Mouse (Mus musculus) heart, postnatal 0 days (tissue): ENCODE measurements at regions not wholly inside any gene's neighbourhood (a gene's known extent, or its start where the extent isn't known, plus 50 kb on each side); places are given as distances from the start of the nearest gene placed in this dataset.

Experiments used
- ATAC-seq: fragments of 200-750 bp; cut with Nextera tagmentation; 2 replicates; pipeline ENCODE4 v1.8.0; 2017; ENCODE audit warnings: low read depth, moderate number of reproducible peaks, moderate library complexity; ENCODE audit not compliant: insufficient read depth
- DNase-seq: peaks from one replicate; pipeline ENCODE4 v3.0.0-alpha.2; 2016; ENCODE audit warnings: low spot score
- H3K27ac ChIP-seq: fragments of 300-500 bp; sonication (generic); 2 replicates; pipeline ENCODE4 v1.5.1; 2014; ENCODE audit warnings: low read depth, mild to moderate bottlenecking
- H3K27me3 ChIP-seq: fragments of 300-500 bp; sonication (generic); 2 replicates; pipeline ENCODE4 v1.6.1; 2014; ENCODE audit warnings: low read length, mixed read lengths; ENCODE audit not compliant: control insufficient read depth, insufficient read depth
- H3K36me3 ChIP-seq: fragments of 300-500 bp; sonication (generic); replicated peaks from 2 replicates; pipeline ENCODE4 v1.6.1; 2014; ENCODE audit warnings: low read length, mixed read lengths; ENCODE audit not compliant: control insufficient read depth, insufficient read depth
- H3K4me1 ChIP-seq: fragments of 300-500 bp; sonication (generic); 2 replicates; pipeline ENCODE4 v1.6.1; 2014; ENCODE audit warnings: antibody characterized with exemption; ENCODE audit not compliant: control insufficient read depth, insufficient read depth
- H3K4me2 ChIP-seq: fragments of 300-500 bp; sonication (generic); 2 replicates; pipeline ENCODE4 v1.6.1; 2014; ENCODE audit warnings: low read depth, mild to moderate bottlenecking, low read length, moderate library complexity
- H3K4me3 ChIP-seq: fragments of 300-500 bp; sonication (generic); 2 replicates; pipeline ENCODE4 v1.5.1; 2014; ENCODE audit warnings: low read depth, low read length
- H3K9ac ChIP-seq: fragments of 300-500 bp; sonication (generic); replicated peaks from 2 replicates; pipeline ENCODE4 v1.6.1; 2014; ENCODE audit warnings: low read depth, low read length, mixed read lengths
- H3K9me3 ChIP-seq: fragments of 300-500 bp; sonication (generic); replicated peaks from 2 replicates; pipeline ENCODE4 v1.6.1; 2016; ENCODE audit warnings: low read length; ENCODE audit not compliant: control insufficient read depth
- CTCF ChIP-seq: IDR thresholded peaks from 2 replicates; pipeline ENCODE4 v1.5.1; 2016; ENCODE audit warnings: antibody characterized with exemption, control low read depth, low read depth
- EP300 ChIP-seq: IDR thresholded peaks from 2 replicates; pipeline ENCODE4 v1.6.1; 2016; ENCODE audit warnings: antibody characterized with exemption, low read depth
- WGBS: fragments of 180-500 bp; shearing (Covaris S2); extraction: QIAGEN DNeasy Blood & Tissue Kit; methylation state at CpG from one replicate; pipeline ENCODE4 v1.1.7; 2014; 5-methylcytosine and 5-hydroxymethylcytosine counted together

DNA sequence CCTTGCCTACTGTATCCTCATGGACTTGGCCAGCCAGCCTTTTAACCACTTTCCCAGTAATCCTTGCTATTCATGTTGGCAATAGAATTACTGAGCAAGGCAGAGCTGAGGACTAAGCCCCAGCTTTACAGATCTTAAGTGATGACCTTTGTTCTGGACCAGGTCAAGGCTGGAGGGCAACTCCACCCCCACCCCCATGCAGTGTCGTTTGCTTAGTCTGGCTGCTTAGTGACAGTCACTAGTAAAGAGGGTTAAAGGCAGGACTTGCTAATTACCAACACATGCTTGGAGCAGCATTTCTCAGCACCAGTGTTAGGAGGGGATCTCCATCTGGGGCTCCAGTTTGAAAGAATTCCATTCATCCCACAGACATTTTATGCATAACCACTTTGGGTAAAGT is 174.2 kb downstream of the 3110018I06Rik start:
- Histone ChIP-seq H3K4me2 (no peak overlapping the region), H3K9ac (no peak overlapping the region), H3K36me3 (no peaks in the 10 kb centered on the region), H3K27ac (no peak overlapping the region), H3K4me1 (no peaks in the 10 kb centered on the region), H3K4me3 (no peak overlapping the region), H3K27me3 (no peaks in the 10 kb centered on the region), H3K9me3 (no peaks in the 10 kb centered on the region)
- DNase-seq (no peak), ATAC-seq (no peak)
- WGBS: 17% methylated on average over 1 of the region's 1 CpGs
- TF ChIP-seq EP300 (no peak), CTCF (no peak)

DNA sequence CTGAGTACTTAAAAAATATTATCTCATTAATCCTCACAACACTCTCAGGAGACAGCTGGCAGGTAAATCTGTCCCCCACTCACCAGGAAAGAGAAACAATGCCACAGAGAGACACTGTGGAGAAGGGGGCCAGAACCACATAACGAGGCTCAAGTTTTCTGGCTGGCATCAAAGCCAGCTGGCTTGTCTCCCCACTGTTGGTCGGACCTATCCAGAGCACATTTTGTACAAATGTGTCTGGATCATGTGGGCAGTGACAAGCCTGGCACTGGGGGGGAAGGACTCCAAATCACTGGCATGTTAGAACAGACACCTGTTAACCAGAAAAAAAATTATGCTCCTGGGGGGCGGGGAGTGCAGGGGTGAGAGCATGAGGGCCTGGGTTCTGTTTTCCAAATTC is 179.4 kb downstream of the 3110018I06Rik start:
- H3K9me3 ChIP-seq: no peaks in the 10 kb centered on the region
- H3K4me1 ChIP-seq: no peaks in the 10 kb centered on the region
- H3K27me3 ChIP-seq: no peaks in the 10 kb centered on the region
- ATAC-seq (no peak), DNase-seq (no peak)
- H3K4me2 ChIP-seq: no peak overlapping the region
- no peak overlapping the region for H3K4me3 ChIP-seq
- no peak overlapping the region for H3K9ac ChIP-seq
- no peak overlapping the region for H3K27ac ChIP-seq
- no peaks in the 10 kb centered on the region for H3K36me3 ChIP-seq
- WGBS: 83% methylated on average over 3 of the region's 3 CpGs
- TF ChIP-seq CTCF (no peak), EP300 (no peak)

DNA sequence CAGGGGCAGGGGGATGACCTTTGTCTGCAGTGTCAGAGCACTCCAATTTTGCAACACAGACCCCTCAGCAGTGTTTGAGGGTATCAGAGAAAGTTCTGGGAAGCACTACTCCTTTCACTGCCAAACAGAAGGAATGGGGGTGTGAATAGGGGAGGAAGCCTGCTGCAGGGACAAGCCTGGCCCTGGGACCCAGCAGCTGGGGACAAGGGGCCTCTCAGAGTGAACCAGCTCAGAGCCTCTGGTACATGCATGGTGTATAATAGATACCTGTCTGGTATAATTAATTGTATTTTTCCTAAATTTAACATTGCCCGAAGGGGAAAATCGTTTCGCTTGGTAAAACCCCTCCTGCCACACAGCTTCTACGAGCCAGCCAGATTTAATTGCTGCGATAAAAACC is 180.6 kb downstream of the 3110018I06Rik start:
- no peaks in the 10 kb centered on the region for H3K9me3 ChIP-seq
- no peak overlapping the region for H3K4me2 ChIP-seq
- no peak for ATAC-seq
- no peak overlapping the region for H3K27ac ChIP-seq
- WGBS: 92% methylated on average over 5 of the region's 5 CpGs
- H3K4me3 ChIP-seq: no peak overlapping the region
- no peak for TF ChIP-seq EP300
- no peaks in the 10 kb centered on the region for H3K27me3 ChIP-seq
- H3K9ac ChIP-seq: no peak overlapping the region
- H3K36me3 ChIP-seq: no peaks in the 10 kb centered on the region
- H3K4me1 ChIP-seq: no peaks in the 10 kb centered on the region
- no peak for DNase-seq

DNA sequence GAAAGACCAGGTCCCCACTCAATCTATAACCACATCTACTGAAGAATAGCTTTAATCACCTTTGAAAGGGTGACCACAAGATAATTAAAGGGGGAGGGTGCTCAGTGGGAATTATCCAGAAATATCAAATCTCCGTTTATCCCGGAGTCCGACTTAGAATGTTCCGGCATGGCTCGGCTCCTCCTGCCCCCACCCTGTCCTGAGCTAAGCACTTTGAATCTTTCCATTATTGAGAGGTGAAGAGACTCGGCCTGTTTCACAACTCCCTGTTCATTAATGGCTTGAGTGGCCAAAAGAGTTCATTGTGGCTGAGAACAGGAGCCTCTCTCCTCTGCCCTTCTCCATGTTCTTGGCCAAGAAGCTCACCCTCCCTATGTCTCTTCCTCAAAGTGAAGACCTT is 181.0 kb downstream of the 3110018I06Rik start:
- no peak overlapping the region for H3K4me2 ChIP-seq
- no peak for ATAC-seq
- WGBS: 90% methylated on average over 6 of the region's 6 CpGs

GRCm38 (mm10) chr12:107669910-107670309 is 181.5 kb downstream of the 3110018I06Rik start:
- whole genome bisulfite sequencing: 60% methylated on average over 10 of the region's 10 CpGs
- Histone ChIP-seq H3K9ac (no peak overlapping the region), H3K9me3 (no peaks in the 10 kb centered on the region), H3K36me3 (no peaks in the 10 kb centered on the region), H3K4me3 (no peak overlapping the region), H3K27ac (no peak overlapping the region), H3K4me1 (no peaks in the 10 kb centered on the region), H3K4me2 (no peak overlapping the region), H3K27me3 (no peaks in the 10 kb centered on the region)
- DNase-seq (no peak), ATAC-seq (no peak)
- no peak for TF ChIP-seq EP300
- no peak for TF ChIP-seq CTCF

More for the DNA sequence above, 181.0 kb downstream of the 3110018I06Rik start:
- H3K27me3 ChIP-seq: no peaks in the 10 kb centered on the region
- no peak overlapping the region for H3K27ac ChIP-seq
- H3K9ac ChIP-seq: no peak overlapping the region
- TF ChIP-seq EP300: no peak
- no peak for TF ChIP-seq CTCF
- no peaks in the 10 kb centered on the region for H3K36me3 ChIP-seq
- no peak overlapping the region for H3K4me3 ChIP-seq
- no peaks in the 10 kb centered on the region for H3K4me1 ChIP-seq
- no peak for DNase-seq
- no peaks in the 10 kb centered on the region for H3K9me3 ChIP-seq

DNA sequence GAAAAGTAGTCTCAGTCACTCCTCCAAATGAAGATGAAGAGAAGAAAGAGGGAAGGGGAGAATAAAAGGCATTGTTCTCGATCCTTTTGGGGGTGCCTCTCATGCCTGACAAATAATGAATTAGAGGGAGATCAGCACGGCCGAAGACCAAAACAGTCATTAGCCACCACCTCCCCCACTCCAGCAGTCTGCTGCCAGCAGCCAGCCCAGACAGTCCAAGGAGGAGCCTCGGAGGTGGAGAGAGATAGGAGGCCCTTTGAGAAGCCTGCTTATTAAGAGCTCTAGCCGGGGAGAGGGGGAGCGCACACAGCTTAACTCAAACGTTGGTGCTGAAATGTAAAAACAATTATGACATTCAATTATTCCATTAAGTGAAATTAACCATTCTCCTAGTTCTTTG is 188.6 kb downstream of the 3110018I06Rik start:
- Histone ChIP-seq H3K9ac (no peak overlapping the region), H3K27ac (no peak overlapping the region), H3K4me2 (no peak overlapping the region), H3K9me3 (no peaks in the 10 kb centered on the region), H3K4me3 (no peak overlapping the region), H3K27me3 (no peaks in the 10 kb centered on the region), H3K36me3 (no peaks in the 10 kb centered on the region), H3K4me1 (no peaks in the 10 kb centered on the region)
- 40% methylated on average over 7 of the region's 7 CpGs for WGBS
- ATAC-seq: no peak
- DNase-seq: no peak
- TF ChIP-seq EP300: no peak
- no peak for TF ChIP-seq CTCF
